Mouse (Mus musculus) cerebellum, adult 11 months (tissue): Measurements from ENCODE around the gene Adamts2.

Source experiments
- DNase-seq: peaks from one replicate; pipeline ENCODE4 v3.0.0; 2022

The Adamts2 gene

DNA sequence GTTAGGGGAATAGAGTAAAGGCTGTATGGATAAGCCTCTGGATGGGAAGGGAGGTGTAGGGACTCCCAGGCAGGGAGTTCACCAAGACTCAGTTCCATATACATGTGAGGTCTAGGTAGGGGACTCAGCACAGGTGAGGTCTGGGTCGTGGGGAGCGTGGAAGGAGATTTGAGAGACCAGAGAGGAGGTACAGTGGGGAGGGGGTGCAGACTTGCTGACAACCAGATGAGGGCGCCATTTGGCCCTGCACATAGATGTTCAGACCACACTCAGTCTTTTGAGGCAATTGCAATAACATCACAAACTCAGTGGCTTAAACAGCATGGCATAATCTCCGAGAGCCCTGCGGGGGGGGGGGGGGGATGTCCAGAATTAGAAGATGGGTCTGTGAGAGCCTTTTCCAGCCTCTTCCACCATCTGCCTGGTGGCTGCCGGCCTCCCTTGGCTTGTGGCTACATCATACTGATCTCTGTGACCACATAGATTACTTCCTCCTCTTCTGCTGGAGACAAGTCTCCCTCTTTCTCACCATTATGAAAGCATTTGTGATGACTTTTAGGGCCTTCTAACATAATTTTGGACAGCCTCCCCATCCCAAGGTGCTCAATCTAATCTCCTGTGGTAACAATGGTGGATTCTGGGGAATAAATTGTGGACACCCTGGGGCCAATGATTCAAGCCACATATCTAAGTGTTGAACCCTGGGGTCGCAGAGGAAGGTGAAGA is 71.8 kb downstream of the Adamts2 start:
- no peak for DNase-seq

DNA sequence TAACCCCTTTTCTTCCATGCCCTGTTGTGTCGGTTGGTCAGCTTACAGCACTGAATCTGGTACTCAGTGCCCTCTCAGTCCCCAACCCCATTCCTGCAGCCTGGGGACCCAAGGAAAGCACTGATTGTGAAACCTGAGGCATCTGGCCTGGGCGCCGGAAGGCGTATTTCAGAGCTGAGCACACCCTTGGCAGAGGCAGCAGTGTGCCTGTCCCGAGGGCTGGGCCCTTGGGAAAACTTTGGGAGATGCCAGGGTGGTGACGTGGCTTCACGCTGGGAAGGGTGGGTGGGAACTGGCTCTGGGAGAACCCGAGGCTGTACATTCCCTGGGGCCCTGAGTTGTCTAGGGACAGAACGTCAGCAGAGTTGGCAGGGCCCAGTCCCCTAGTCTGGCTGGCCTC is 72.5 kb downstream of the Adamts2 start:
- DNase-seq: no peak

DNA sequence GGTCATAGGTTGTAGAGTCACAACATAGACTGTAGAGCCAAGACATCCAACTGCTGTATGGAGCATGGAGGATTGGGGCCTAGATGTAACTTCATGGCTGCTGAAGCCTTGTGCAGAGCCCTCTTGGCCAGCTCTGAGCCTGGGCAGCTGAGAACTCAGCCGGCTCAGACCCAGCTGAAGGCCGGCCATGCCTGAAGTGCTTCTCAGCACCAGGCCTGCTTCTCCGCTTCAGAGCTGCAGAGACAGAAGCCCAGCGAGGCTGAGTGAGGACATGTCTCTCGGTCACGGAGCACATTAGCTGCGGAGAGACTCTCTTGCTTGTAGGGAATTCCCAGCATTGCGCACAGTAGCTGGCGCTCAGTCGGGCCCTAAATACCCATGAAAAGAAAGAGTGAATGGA is 76.8 kb downstream of the Adamts2 start:
- DNase-seq: no peak

DNA sequence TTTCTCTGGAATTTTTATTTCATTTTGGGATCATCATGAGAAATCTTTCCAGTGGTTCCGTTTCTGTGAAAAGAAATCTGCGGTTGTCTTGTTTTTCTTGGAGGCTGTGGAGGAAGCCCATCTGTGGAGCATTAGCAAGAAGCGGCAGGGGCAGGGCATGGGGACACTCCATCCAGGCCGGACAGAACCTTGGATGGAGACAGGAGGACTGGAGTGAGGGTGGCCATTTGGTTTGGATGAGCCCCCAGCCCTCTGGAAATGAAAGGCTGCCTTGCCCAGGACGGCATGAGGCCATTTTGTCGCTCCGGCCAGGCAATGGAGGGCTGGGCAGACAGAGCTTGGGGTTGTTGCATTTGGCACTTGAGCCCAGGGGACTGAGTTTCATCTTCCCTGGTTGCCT is 80.1 kb downstream of the Adamts2 start:
- no peak for DNase-seq

DNA sequence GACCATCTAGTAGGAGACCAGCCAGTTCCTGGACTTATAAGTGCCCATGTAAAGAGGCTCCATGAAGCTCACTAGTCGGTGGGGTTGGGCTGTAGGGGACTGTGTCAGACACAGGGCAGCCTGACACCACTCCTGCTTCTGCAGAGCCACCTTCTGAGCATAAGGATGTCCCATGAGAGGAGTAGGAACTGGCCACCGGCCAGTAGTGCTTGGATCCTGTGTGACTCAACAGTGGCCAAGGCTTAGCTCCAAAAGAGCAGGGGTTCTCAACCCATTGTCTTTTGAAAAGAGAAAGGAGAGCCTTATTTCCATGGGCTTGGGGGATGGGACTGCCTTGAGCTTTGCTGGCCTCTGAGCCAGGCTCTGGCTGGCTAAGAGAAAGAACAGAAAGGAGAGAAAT is 81.9 kb downstream of the Adamts2 start:
- no peak for DNase-seq

DNA sequence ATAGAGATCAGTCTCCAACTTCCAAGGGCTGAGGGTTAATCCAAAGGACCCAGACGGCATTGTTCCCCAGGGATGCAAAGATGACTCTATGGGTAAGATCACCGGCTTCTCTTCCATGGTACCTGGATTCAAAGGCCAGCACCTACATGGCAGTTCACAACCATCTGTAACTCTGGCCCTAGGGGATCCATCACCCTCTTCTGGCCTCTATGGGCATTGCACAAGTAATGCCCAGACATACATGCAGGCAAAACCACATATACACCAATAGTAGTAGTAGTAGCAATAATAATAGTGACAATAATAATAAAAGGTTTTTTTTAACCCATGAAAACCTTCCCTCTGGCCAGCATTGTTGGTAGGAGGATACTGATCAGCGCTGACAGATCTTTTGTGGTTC is 86.7 kb downstream of the Adamts2 start:
- DNase-seq: no peak

DNA sequence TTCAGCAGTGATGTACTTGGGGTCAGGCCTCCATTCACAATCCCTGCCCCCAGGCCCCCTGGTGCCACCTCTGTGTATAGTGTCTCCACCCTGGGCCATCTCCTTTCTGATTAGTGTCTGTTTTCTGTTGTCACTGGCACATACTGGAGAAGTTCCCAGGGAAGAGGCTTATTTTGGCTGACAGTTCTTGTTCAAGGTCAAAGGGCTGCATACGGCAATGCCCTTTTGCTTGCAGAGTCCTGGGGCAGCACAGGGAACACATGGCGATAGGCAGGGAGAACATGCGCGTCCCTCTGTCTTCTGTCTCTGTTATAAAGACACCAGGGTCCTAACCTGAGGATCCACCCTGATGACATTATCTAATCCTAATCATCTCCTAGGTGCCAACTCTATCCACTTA is 87.8 kb downstream of the Adamts2 start:
- no peak for DNase-seq

DNA sequence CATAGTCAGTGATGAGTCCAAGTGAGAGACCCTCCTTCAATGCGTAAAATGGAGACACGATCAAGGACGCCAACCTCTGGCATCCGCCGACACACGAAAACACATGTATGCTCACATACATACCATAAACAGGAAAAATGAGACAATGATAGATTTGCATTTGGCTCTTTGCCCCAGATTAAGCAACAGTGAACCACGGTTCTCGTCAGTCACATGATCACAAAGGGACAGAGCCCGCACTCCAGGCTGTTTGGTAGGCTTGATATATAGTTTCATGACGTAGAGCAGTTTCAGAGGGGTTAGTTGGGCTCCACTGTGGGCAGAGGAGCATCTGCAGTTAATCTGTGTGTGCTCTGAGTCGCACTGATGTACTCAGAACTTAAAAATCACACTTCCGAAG is 98.1 kb downstream of the Adamts2 start:
- no peak for DNase-seq

DNA sequence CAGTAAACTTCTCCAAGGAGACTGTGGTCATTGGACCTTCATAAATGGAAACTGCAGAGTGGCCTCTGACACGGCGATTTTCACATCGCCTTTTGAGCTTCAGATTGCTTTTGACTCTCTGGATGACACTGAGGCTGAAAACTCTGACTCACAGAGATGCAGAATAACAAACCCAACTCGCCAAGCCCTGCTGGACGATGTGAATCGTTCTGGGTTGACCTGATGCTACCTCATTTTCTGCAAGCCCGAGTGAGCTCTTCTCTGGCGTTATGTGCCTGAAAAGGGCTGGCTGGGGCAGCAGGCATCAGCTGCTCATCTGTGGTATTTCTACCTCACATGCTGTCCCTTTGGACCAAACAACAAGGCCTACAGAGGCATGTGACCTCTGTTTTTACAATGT is 98.6 kb downstream of the Adamts2 start:
- DNase-seq: no peak

DNA sequence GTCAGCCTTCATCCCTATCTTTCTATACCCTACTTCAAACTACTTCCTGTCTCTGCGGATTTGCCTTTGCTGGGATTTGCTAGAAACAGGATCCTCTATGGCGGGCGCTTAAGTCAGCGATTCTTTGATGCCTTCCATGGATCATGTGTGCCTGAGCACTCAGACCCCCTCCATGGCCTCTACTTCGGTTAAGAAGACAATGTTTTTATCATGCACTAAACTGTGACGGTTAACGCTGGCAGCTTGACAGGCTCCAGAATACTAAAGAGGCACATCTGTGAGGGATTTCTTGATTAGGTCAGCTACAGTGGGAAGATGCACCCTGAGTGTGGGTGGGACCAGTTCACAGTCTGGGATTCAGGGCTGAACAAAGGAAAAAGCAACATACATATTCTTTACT is 101.5 kb downstream of the Adamts2 start:
- no peak for DNase-seq

DNA sequence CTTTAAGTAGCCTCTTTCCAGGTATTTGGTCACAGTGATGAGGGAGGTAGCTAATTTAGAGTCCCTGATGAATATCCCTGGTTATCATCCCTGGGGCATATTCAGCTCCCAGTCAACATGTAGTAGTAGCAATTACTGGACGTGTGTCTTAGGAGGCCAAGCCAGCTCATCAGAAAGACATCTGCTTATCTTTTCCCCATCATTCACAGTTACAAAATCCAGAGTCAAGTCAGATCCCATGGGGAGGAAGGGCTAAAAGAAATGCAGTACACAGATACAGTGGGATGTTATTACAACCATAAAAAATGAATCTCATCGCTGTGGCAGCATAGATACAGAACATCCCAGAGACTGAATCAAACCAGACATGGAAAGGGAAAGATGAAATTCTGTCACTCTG is 102.6 kb downstream of the Adamts2 start:
- DNase-seq: no peak

DNA sequence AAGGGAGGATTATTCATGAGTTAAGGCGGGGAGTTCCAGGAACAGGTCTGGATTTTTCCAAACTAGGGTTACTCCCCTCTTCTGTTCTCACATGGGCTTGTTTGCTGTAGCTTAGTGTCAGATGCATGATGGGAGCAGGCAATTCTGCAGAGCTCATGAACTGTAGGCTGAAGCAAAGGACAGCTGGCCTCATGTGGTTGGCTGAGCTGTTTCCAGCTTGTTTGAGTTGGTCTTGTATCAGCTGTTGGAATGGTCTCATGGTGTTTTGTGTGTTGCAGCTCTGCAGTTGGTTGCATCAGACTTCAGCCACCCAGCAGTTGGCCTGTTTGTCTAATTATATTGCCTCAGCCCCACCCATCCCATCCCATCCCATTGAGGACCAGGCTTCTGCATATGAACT is 105.4 kb downstream of the Adamts2 start:
- DNase-seq: no peak

DNA sequence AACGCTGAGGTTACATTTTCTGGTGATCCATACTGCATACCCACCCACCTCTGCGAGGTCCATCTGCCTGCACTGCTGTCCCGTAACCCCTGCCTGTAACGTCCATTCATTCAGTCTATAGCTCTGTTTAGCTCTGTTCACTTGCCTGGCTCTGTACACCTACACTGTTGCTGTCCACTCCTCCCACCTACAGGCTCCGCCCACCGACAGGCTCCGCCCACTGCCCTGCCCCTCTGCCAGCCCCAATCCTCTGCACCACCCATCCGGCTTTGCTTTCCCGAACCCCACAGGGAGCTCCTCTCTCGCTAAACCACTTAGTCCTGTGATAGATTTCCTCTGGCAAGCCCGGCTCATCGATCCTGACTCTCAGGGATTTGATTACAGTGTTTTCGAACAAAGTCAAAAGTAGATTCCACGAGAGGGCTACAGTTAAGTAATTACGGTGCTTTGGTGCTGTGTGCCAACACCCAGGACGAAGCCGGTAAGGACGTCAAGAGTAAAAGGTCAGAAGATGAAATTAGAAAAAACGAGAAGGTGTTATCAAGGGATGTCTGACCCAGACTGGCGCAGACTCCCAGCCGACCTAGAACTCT is 111.8 kb downstream of the Adamts2 start:
- DNase-seq: no peak

DNA sequence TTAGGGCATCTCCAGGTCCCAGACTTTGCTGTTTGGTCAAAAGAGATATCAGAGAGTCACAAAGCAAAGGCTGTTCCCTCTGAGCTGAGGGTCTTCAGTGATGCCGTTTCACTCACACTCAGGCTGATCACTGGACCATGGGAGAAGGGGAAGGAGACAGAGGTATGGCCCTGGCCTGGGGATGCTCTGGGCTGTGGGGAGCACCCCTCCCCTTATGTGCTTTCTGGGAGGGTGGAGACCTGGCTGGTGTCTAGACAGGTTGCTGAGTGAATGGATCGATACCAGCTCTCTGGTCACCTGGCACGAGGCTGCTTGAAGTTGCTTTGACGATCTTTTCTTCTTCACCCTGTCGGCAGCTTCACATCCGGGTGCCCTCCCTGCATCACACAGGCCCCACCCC is 113.2 kb downstream of the Adamts2 start:
- DNase-seq: no peak

DNA sequence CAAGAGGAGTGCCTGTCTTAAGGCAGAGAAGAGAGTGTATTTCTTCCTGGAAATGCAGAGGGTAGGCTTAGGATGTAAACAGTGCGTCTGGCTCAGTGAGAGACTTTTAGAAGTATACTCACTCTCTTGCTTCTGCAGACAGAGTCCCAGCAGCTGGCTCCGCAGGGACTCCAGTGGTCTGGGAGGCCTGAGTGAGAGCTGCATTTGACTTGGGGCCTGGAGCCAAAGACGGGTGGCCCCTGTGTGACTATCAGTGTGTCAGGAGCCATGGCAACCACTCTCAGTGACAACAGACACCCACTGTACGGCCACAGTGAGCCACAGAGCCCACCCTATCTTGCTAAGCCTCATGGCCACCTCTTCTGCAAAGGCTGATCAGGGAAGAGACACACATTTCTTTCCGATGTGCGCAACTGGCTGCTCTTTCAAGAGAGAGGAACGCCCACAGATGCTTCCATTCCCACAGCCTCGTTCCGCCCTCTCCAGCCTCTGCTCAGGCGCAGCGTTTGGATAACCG is 115.6 kb downstream of the Adamts2 start:
- no peak for DNase-seq

DNA sequence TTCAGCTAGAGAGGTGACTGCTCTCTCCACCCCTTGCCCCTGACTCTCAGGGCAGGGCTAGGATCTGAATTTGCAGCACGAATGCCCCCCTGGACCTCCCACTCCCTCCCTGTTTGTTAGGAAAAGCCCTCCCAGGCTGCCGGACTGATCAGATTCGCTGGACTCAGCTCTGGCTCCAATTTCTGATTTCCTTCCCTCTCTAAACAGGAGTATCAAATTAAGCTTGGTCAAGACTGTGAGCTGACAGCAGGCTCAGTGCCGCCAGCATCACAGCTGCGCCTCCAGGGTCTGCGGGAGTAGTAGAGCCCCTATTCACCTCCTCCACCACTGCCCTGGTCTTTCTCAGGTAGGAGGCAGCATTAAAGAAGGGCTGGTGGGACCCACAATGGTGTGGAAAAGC is 117.0 kb downstream of the Adamts2 start:
- no peak for DNase-seq

DNA sequence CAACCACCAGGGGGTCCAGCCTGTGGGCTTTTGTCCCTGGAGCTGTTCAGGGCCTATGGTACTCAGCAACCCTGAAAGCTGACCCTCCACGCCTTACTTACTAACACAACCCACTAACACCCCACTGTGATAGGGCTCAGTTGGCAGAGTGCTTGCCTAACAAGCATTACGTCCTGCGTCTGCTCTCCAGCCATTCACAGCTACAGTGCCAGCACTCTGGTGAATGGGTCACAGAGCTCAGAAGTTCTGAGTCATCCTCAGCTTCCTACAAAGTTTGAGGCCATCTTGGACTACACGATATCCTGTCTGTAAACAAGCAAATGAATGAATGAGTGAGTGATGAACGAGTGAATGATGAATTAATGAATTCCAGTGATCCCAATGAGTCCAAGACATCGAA is 118.5 kb downstream of the Adamts2 start:
- DNase-seq: no peak

DNA sequence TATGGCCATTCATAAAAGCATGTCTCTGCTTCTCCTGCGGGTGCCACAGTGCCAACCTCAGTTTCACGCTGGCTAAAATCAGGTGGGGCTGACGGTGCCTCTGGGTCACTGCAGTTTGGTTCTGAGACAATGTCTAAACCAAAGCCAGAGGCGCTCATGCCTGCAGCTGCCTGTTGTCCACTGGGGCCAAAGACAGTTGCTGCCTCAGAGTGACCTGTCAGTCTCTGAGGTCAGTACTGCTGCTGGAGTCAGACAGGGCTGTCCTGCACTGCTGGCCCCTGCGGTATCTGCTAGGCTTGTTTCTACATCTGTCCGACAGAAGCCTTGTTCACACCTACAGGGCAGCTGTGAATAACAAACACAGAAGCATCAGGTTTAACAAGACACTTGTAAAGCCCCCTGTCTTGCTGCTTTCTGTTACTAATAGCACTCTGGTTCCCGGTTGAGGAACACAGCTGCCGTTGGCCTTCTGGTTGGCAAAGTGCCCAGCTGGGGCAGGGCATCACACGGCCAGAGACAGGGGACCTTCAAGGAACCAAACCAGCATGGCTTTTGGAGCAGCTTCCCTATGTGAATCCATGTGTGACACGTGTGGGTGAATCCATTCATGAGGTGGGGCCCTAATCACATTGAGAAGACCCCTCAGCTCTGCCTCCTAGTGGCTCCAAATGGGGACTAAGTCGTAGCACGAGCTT is 119.1 kb downstream of the Adamts2 start:
- no peak for DNase-seq

DNA sequence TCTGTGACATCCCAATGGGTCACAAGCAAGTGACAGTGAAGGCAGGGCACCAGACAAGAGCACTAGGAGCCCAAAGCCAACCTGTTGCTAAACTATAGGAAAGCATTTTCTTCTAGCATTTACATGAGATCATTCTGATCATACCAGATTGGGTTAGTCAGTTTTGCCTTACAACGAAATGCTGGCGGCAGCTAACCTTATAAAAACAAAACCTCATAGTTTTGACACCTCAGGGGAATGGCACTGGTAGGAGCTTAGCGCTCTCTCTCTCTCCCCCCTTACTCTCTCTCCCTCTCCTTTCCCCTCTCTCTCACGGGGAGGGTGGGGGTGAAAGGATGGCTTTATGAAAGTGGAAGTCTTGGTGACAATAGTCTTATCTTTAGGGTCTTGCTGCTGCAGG is 123.7 kb downstream of the Adamts2 start:
- DNase-seq: no peak

DNA sequence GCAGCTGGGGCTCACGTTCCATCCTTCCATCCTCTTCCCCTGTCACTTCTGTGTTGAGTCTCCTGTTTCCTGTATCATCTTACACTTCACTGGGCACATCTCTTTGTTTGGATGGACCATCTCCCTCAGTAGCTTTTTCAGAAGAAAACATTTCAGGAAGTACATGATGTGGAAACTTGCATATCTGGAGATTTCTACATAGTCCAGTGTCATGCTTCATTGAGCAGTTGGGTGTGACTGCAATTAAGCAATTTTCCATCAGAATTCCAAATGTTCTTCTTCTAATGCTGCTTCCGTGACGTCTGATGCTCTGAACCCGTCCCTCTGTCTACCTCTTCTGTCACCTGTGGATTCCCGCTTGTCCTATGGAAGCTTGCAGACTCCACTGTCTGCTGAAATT is 124.2 kb downstream of the Adamts2 start:
- DNase-seq: no peak

DNA sequence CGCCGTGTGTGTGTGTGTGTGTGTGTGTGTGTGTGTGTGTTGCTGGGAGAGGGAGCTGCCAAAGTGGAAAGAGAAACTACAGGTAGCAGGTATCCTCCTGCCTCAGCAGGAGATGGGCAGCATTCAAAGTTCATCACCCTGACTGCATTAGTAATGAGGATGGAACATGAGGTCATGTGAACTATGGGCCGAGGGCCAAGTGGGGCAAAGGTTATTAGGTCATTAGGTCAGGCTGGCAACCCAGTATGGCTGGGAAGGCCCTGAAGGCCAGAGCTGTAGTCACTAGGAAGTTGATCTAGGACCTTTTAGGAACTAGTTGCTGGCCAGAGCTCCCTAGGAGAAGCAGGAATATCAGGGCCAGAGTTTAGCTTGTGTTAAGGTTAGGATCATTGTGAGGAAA is 131.3 kb downstream of the Adamts2 start:
- DNase-seq: no peak

DNA sequence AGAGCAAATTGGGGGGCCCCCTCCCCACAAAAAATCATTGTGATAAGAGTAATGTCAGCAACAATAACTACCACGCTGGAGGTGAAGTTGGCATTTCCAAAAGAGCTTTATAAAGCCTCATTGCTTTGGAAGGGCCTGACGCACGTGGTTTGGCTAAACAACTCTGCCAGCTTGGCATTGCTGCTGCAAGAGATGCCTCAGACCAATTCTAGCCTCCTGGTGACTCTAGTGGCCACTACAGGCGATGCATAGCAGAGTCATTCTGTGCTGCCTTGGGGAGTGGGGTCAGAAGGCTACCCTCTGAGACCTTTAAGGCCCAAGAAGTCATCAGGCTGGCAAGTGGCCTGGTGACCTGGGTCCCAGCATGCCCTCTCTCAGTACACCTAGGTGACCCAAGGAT is 132.2 kb downstream of the Adamts2 start:
- no peak for DNase-seq

DNA sequence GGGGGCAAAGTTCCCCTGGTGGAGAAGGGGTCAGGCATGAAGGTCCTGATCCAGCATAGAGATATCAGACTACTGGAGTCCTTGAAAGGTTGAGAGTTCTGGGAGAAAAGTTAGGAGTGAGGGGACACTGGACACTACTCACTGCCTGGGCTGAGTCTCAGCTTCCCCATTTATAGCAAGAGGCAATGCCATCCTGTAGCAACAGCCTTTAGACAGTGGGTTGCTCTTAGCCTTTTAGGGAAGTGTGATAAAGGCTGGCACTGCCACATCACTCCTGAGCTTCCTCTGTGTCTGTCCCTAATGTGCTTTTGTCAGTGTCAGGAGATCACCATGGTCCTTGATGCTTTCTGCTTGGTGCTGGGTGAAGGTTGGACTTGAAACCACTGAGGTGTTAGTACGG is 134.7 kb downstream of the Adamts2 start:
- DNase-seq: no peak

DNA sequence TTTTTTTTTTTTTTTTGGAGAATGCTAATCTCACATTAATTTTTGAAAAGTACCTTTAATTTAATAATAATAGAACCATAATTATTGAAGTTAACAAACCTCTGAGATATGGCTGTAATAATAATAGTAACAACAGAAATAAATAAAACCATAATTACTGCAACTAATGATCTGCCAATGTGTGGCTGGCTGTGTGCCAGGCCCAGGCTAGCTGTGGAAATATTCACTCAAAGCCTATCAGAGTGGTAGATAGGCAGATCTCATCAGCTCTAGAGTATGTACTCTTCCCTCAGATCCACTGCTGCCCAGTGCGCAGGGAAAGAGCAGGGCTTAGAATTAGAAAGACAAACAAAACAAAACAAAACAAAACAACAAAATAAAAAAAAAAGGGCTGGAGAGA is 136.6 kb downstream of the Adamts2 start:
- DNase-seq: no peak
